Mouse (Mus musculus): ENCODE measurements at regions not wholly inside any gene's neighbourhood (a gene's known extent, or its start where the extent isn't known, plus 50 kb on each side); places are given as distances from the start of the nearest gene placed in this dataset.

DNA sequence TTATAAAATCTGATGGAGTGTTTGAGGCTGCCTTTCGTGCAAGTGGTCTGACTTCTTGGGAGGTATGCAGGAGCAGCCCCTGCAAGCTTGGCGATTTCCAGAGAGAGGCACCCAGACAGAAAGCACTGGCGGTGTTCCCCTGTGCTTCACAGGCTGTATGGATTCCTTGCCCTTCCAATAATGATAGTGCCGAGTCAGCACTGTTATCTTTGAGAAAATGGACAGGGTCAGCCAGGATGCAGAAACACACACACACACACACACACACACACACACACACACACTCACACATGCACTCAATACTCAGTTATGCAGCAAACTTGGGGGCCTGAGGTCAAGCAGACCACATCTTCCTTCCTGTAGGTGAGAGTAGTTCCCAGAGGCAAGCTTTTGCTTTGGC lies 305.7 kb downstream of the Gadd45g start:
- Histone ChIP-seq H3K27me3 (no peaks in the 10 kb centered on the region), H3K4me1 (replicated peaks) (peaks cover 27% of the 10 kb centered on the region), H3K9me3 (no peaks in the 10 kb centered on the region), H3K36me3 (no peaks in the 10 kb centered on the region), H3K27ac (no peak overlapping the region), H3K9ac (replicated peaks) (no peak overlapping the region), H3K4me2 (no peak overlapping the region), H3K4me3 (replicated peaks) (no peak overlapping the region)
- WGBS: 35% methylated on average over 4 of the region's 4 CpGs
- no peak for ATAC-seq (ENCODE audit: insufficient number of reproducible peaks, insufficient read depth, low FRiP score, low TSS enrichment, low read depth)

DNA sequence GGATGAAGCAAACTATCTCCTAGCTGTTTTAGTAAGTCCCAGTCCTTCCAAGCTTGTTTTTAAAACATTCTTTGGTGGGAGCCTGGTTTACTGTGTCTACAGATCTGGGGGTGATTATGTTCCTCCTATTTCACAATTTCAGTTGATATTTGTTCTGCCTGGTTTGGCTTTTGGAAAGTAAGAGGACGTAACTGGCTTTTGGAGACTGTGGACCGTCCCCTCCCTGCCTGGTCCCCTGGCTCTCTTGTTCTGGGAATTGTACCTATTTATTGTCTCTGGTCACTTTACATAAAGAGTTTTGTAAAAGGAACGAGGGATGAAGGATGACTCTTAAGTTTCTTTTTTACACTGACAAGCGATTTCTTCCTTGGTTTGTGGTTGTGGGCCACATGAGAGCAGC lies 306.6 kb downstream of the Gadd45g start:
- ATAC-seq (ENCODE audit: insufficient number of reproducible peaks, insufficient read depth, low FRiP score, low TSS enrichment, low read depth): no peak

DNA sequence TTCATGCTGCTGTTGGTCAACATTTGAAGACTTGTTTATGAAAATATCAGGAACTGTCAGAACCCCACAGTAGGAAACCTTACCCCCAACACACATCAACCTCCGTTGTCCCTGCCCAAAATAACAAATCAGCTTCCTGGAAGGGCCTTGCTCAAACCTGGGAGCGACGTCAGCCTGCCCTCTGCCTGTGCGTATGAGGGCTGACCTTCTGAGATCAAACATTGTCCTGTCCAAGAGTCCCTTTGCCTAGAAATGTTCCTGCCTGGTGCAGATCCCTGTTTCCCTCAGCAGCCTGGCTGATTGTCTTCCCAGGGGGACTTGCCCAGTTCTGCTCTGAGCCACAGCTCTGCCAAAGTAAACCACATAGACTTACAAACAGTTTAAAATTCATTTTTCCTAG lies 307.1 kb downstream of the Gadd45g start:
- no peak overlapping the region for H3K4me3 ChIP-seq (replicated peaks)
- ATAC-seq (ENCODE audit: insufficient number of reproducible peaks, insufficient read depth, low FRiP score, low TSS enrichment, low read depth): no peak
- 74% methylated on average over 4 of the region's 4 CpGs for WGBS

More for the DNA sequence above, 306.6 kb downstream of the Gadd45g start:
- Histone ChIP-seq H3K4me1 (replicated peaks) (peaks cover 25% of the 10 kb centered on the region), H3K9ac (replicated peaks) (no peak overlapping the region), H3K4me3 (replicated peaks) (no peak overlapping the region), H3K36me3 (no peaks in the 10 kb centered on the region), H3K27me3 (no peaks in the 10 kb centered on the region), H3K27ac (no peak overlapping the region), H3K9me3 (no peaks in the 10 kb centered on the region), H3K4me2 (no peak overlapping the region)
- 82% methylated on average over 4 of the region's 4 CpGs for WGBS

DNA sequence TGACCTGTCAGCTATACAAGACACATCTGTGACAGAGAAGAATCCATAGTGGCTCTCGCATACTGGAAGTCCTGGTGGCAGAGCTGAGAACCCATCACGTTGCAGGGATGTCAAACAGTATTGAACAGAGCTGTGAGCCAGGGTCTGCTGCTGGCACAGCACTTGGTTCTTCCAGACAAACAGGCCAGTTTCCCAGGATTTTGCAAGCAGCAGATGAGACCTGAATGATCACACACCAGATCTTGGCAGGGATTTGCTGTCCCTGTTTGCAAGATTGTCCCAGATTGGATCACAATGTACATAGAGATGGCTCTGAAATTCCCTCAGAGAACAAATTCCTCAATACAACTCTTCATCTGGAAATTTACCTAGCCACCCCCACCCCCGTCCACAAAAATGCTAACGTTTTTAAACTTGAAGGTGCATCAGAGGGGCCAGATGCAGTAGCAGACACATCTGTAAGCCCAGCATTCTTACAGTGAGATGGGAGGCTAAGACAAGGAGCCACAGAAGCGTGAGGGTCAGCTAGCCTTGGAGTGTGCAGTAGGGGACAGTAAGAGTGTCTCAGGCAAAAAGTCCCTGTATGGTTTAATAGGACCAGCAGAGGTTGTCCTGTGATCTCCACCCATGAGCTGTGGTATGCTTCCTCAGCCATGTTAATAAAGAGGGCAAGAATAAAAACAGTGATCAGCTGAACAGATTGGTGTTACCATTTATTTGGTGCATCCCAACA lies 307.8 kb downstream of the Gadd45g start:
- no peaks in the 10 kb centered on the region for H3K36me3 ChIP-seq
- H3K27ac ChIP-seq: no peak overlapping the region
- no peaks in the 10 kb centered on the region for H3K27me3 ChIP-seq
- H3K4me3 ChIP-seq (replicated peaks): no peak overlapping the region
- H3K9me3 ChIP-seq: no peaks in the 10 kb centered on the region
- 69% methylated on average over 5 of the region's 5 CpGs for WGBS
- no peak overlapping the region for H3K9ac ChIP-seq (replicated peaks)
- no peak overlapping the region for H3K4me2 ChIP-seq
- ATAC-seq (ENCODE audit: insufficient number of reproducible peaks, insufficient read depth, low FRiP score, low TSS enrichment, low read depth): no peak
- peaks cover 21% of the 10 kb centered on the region for H3K4me1 ChIP-seq (replicated peaks)

More for the DNA sequence above, 307.1 kb downstream of the Gadd45g start:
- no peaks in the 10 kb centered on the region for H3K9me3 ChIP-seq
- no peak overlapping the region for H3K9ac ChIP-seq (replicated peaks)
- no peak overlapping the region for H3K27ac ChIP-seq
- H3K36me3 ChIP-seq: no peaks in the 10 kb centered on the region
- no peak overlapping the region for H3K4me2 ChIP-seq
- no peaks in the 10 kb centered on the region for H3K27me3 ChIP-seq
- H3K4me1 ChIP-seq (replicated peaks): peaks cover 21% of the 10 kb centered on the region

DNA sequence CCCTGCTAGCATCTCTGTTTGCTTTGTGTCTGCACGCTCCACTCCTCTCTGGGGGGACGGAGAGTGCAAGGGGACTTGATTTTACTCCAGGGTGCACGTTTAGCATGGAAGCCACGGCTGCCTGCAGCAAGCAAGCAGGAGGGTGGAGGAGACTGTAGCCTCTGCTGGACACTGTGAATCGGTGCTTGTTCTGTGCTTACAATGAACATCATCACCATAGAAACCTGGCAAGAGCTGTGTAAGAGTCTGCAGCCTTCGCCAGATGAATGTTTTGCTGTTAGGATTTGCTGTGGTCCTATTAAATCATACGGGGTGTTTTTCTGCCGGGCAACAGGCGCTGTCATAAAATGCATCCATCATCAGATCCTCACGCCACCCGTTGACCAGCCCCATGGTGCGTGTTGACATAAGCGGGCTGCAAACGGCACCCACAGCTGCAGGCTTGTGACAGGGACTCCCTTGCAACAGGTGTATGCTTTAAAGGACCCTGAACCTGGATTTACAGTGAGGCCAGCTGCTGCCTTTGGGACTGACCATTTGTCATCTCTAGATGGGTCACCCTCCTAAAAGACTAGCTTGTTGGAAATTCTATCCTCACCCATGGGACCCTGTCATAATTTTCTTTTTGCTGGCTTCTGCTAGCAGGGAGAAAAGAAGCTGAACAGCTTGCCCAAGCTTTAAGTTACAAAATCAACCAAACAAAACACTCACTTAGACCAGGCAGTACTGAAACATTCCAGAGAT lies 308.5 kb downstream of the Gadd45g start:
- H3K27ac ChIP-seq: no peak overlapping the region
- H3K4me1 ChIP-seq (replicated peaks): peaks cover 21% of the 10 kb centered on the region
- no peaks in the 10 kb centered on the region for H3K27me3 ChIP-seq
- no peak overlapping the region for H3K4me3 ChIP-seq (replicated peaks)
- H3K36me3 ChIP-seq: no peaks in the 10 kb centered on the region
- 64% methylated on average over 14 of the region's 14 CpGs for WGBS
- ATAC-seq (ENCODE audit: insufficient number of reproducible peaks, insufficient read depth, low FRiP score, low TSS enrichment, low read depth): 0 out of 2 replicates have a peak, but pooled peaks have one; percentile 63
- no peak overlapping the region for H3K9ac ChIP-seq (replicated peaks)
- no peaks in the 10 kb centered on the region for H3K9me3 ChIP-seq
- H3K4me2 ChIP-seq: no peak overlapping the region

DNA sequence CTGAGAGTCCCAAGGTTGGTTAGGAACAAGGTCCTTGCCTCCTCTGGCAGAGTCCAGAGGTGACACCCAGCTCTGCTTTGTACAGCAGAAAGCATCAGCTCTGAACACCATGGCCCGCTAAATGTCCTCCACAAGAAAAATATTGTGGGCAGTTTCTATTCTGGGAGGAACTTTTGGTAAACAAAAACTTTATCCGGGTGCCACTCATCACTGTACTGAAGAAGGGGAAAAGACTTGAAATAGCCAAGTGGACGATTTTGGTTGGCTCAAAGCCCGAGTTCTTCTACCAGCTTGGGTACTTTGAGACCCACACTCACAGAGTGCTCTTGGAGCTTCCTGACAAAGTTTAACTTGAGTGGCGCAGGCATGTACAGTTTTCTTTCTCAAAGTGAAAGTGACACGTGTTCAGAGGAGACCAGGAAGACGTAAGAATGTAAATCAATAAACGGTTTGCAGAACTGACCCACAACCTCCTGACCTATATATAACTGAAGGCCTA lies 309.2 kb downstream of the Gadd45g start:
- no peaks in the 10 kb centered on the region for H3K36me3 ChIP-seq
- H3K4me1 ChIP-seq (replicated peaks): peaks cover 21% of the 10 kb centered on the region
- H3K9ac ChIP-seq (replicated peaks): no peak overlapping the region
- 76% methylated on average over 8 of the region's 8 CpGs for WGBS
- no peaks in the 10 kb centered on the region for H3K9me3 ChIP-seq
- no peak for ATAC-seq (ENCODE audit: insufficient number of reproducible peaks, insufficient read depth, low FRiP score, low TSS enrichment, low read depth)
- no peak overlapping the region for H3K27ac ChIP-seq
- H3K4me3 ChIP-seq (replicated peaks): no peak overlapping the region
- H3K27me3 ChIP-seq: no peaks in the 10 kb centered on the region
- no peak overlapping the region for H3K4me2 ChIP-seq

DNA sequence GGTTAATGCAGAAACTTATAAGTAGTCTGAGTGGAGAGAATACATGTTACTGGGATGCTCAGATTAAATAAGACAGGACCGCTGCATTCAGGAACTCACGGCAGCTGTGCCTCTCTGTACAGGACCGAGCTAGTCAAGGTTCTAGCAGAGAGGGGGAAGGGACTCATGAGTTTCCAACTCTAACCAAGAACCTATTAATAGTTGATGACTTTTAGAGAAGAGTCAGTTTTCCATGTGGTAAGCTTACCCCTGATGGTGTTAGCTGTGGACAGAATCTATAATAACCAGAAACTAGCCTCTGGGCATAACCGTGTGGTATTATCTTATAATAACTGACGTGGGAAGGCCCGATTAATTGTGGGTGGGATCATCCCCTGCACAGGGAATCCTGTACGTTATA lies 316.2 kb downstream of the Gadd45g start:
- Histone ChIP-seq H3K4me1 (replicated peaks) (no peaks in the 10 kb centered on the region), H3K27me3 (no peaks in the 10 kb centered on the region), H3K9ac (replicated peaks) (no peak overlapping the region), H3K36me3 (no peaks in the 10 kb centered on the region), H3K4me2 (no peak overlapping the region), H3K9me3 (no peaks in the 10 kb centered on the region), H3K4me3 (replicated peaks) (no peak overlapping the region), H3K27ac (no peak overlapping the region)
- 86% methylated on average over 7 of the region's 7 CpGs for WGBS
- ATAC-seq (ENCODE audit: insufficient number of reproducible peaks, insufficient read depth, low FRiP score, low TSS enrichment, low read depth): no peak

DNA sequence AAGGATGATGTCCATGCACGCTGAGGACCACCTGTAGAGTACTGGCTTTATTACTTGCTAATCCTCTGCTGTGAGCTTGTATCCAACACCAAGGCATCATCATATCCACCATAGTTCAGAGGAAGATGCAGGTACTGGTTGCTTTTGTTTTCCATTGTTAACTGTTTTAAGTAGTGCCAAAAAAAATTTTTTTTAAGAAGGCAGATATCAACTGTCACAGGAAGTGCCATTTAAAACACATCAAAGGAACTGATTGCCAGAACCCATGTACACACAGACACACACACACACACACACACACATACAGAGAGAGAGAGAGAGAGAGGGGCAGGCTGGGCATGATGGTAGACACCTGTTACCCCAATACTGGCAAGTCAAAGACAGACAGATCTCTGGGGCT lies 319.1 kb downstream of the Gadd45g start:
- no peak overlapping the region for H3K4me3 ChIP-seq (replicated peaks)
- no peak for ATAC-seq (ENCODE audit: insufficient number of reproducible peaks, insufficient read depth, low FRiP score, low TSS enrichment, low read depth)
- H3K27ac ChIP-seq: no peak overlapping the region
- no peak overlapping the region for H3K9ac ChIP-seq (replicated peaks)
- no peaks in the 10 kb centered on the region for H3K36me3 ChIP-seq
- H3K9me3 ChIP-seq: no peaks in the 10 kb centered on the region
- WGBS: 86% methylated on average over 1 of the region's 1 CpGs
- H3K4me2 ChIP-seq: no peak overlapping the region
- H3K27me3 ChIP-seq: no peaks in the 10 kb centered on the region
- H3K4me1 ChIP-seq (replicated peaks): no peaks in the 10 kb centered on the region

DNA sequence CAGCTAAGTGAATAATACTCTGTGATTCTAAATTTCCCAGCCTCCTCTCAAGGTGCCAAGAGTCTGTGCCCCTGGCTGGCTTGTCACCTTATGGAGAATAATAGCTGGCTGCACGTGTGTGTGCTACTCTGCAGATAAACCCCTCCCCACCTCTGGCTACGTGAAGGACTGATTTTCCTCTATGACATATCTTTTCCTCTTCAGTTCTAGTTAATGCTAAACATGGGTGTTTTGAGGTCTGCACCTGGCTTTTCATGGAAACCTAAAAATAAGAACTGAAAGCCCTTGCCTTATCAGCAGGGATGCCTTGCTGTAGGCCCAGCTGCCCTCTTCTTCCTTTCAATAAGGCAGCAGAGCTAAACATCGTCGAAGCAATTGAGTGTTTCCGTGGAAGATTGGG lies 321.5 kb downstream of the Gadd45g start:
- no peak for ATAC-seq (ENCODE audit: insufficient number of reproducible peaks, insufficient read depth, low FRiP score, low TSS enrichment, low read depth)
- no peak overlapping the region for H3K9ac ChIP-seq (replicated peaks)
- no peaks in the 10 kb centered on the region for H3K27me3 ChIP-seq
- no peak overlapping the region for H3K4me3 ChIP-seq (replicated peaks)
- 77% methylated on average over 5 of the region's 5 CpGs for WGBS
- H3K4me1 ChIP-seq (replicated peaks): no peaks in the 10 kb centered on the region
- no peak overlapping the region for H3K4me2 ChIP-seq
- H3K36me3 ChIP-seq: no peaks in the 10 kb centered on the region
- no peak overlapping the region for H3K27ac ChIP-seq
- H3K9me3 ChIP-seq: no peaks in the 10 kb centered on the region

DNA sequence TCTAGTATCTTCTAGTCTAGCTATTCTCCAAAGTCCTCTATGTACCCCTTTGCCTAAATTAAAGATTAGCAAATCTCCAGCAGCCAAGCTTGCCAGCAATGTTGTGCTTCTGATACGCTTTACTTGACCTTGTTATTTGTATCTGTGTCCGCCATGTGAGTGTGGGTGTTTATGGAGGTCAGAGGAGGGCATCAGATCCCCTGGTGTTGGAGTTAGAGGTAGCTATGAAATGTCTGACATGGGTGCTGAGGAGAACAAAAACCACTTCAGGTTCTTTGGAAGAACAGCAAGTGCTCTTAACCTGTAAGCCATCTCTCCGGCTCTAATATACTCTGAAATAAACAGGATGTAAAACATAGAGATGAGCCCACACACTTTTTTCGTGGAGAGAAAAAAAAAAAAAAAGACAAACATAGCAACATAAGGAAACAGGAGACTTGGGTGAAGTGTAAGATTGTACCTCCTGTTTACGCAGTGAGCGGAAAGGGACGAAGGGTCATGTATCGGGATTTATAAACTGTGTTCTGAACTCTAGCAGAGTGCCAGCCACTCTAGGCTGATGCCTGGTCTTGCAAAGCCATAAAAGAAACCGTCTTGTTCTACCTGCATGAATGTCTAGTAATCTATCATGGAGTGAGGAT lies 326.3 kb downstream of the Gadd45g start:
- Histone ChIP-seq H3K4me3 (replicated peaks) (no peak overlapping the region), H3K4me2 (no peak overlapping the region), H3K9ac (replicated peaks) (no peak overlapping the region), H3K36me3 (no peaks in the 10 kb centered on the region), H3K27ac (no peak overlapping the region), H3K9me3 (no peaks in the 10 kb centered on the region), H3K27me3 (no peaks in the 10 kb centered on the region), H3K4me1 (replicated peaks) (no peaks in the 10 kb centered on the region)
- ATAC-seq (ENCODE audit: insufficient number of reproducible peaks, insufficient read depth, low FRiP score, low TSS enrichment, low read depth): no peak
- WGBS: 85% methylated on average over 9 of the region's 9 CpGs

DNA sequence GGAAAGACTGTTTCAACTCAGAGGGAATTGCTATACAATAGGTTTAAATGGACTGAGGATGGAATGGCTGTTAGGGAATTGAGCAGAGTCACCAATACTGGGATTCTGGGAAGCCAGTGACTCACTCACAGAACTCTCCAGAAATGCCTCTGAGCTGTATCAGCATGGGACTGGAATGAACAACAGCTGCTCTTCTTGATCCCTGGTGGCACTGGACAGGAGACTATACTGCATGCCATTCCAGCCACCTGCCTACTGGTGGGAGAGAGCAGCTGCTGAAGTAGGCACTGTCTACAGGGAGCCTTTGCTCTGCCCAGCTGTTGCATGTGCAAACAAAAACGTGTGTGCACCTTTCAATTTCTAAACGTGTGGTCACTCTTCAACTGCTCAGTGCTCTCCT lies 329.2 kb downstream of the Gadd45g start:
- H3K27me3 ChIP-seq: no peaks in the 10 kb centered on the region
- H3K9ac ChIP-seq (replicated peaks): no peak overlapping the region
- H3K9me3 ChIP-seq: no peaks in the 10 kb centered on the region
- no peak for ATAC-seq (ENCODE audit: insufficient number of reproducible peaks, insufficient read depth, low FRiP score, low TSS enrichment, low read depth)
- no peak overlapping the region for H3K4me2 ChIP-seq
- no peaks in the 10 kb centered on the region for H3K4me1 ChIP-seq (replicated peaks)
- H3K36me3 ChIP-seq: no peaks in the 10 kb centered on the region
- no peak overlapping the region for H3K4me3 ChIP-seq (replicated peaks)
- H3K27ac ChIP-seq: no peak overlapping the region
- 56% methylated on average over 2 of the region's 2 CpGs for WGBS

All from limb, embryonic 12.5 days (tissue).